Mouse (Mus musculus) midbrain, embryonic 16.5 days (tissue): Measurements from ENCODE around the gene Nup133. TPM values are rescaled to one million over a fixed set of nuclear protein-coding genes. Genes with fewer than 3 reads are reported as not detected.

Source experiments
- ATAC-seq: fragments of 200-750 bp; cut with Nextera tagmentation; 2 replicates; pipeline ENCODE4 v1.8.0; 2017; ENCODE audit warnings: moderate TSS enrichment
- H3K27ac ChIP-seq: fragments of 300-500 bp; sonication (generic); 2 replicates; pipeline ENCODE4 v1.5.1; 2014; ENCODE audit warnings: mild to moderate bottlenecking, low read length, mixed read lengths
- H3K27me3 ChIP-seq: fragments of 300-500 bp; sonication (generic); 2 replicates; pipeline ENCODE4 v1.6.1; 2014; ENCODE audit warnings: low read depth, low read length, mixed read lengths; ENCODE audit not compliant: control insufficient read depth, insufficient read depth
- H3K36me3 ChIP-seq: fragments of 300-500 bp; sonication (generic); 2 replicates; pipeline ENCODE4 v1.6.1; 2014; ENCODE audit warnings: mild to moderate bottlenecking, low read length, moderate library complexity, mixed read lengths; ENCODE audit not compliant: control insufficient read depth, insufficient read depth
- H3K4me1 ChIP-seq: fragments of 300-500 bp; sonication (generic); 2 replicates; pipeline ENCODE4 v1.6.1; 2014; ENCODE audit warnings: mild to moderate bottlenecking, low read length, mixed read lengths; ENCODE audit not compliant: control insufficient read depth, insufficient read depth
- H3K4me2 ChIP-seq: fragments of 300-500 bp; sonication (generic); 2 replicates; pipeline ENCODE4 v1.6.1; 2014; ENCODE audit warnings: mild to moderate bottlenecking, low read length, mixed read lengths
- H3K4me3 ChIP-seq: fragments of 300-500 bp; sonication (generic); 2 replicates; pipeline ENCODE4 v1.5.1; 2014; ENCODE audit warnings: low read depth, mild to moderate bottlenecking, low read length, moderate library complexity, mixed read lengths
- H3K9ac ChIP-seq: fragments of 300-500 bp; sonication (generic); 2 replicates; pipeline ENCODE4 v1.6.1; 2014; ENCODE audit warnings: low read depth, low read length, mixed read lengths
- H3K9me3 ChIP-seq: fragments of 300-500 bp; sonication (generic); replicated peaks from 2 replicates; pipeline ENCODE4 v1.6.1; 2014; ENCODE audit warnings: mild to moderate bottlenecking, low read length, mixed read lengths; ENCODE audit not compliant: control insufficient read depth, poor library complexity, severe bottlenecking
- whole genome bisulfite sequencing: fragments of 180-500 bp; shearing (Covaris S2); extraction: QIAGEN DNeasy Blood & Tissue Kit; methylation state at CpG from one replicate; pipeline ENCODE4 v1.1.7; 2014; 5-methylcytosine and 5-hydroxymethylcytosine counted together
- polyA plus RNA-seq: library from polyadenylated mRNA; unstranded; fragments of >200 nt; fragmentation: Nextera tagmentation; extraction: Ambion mirVana; gene quantifications from 2 replicates; pipeline ENCODE4 v1.2.1, GENCODE M21; 2015

The Nup133 gene
- polyA plus RNA-seq, 1 experiment from 2014 or later: 21.8 TPM

- no peak overlapping the region for H3K4me3 ChIP-seq
- H3K27ac ChIP-seq: no peak overlapping the region
- no peak for ATAC-seq
- no peaks in the 10 kb centered on the region for H3K36me3 ChIP-seq
- H3K4me1 ChIP-seq: peaks cover 9% of the 10 kb centered on the region
- no peaks in the 10 kb centered on the region for H3K9me3 ChIP-seq
- no peak overlapping the region for H3K4me2 ChIP-seq
- 64% methylated on average over 3 of the region's 3 CpGs for WGBS
- H3K27me3 ChIP-seq: no peaks in the 10 kb centered on the region
- no peak overlapping the region for H3K9ac ChIP-seq
Measured at GRCm38 (mm10) chr8:123857361-123857760, 91.7 kb downstream of the Nup133 start.

- H3K27ac ChIP-seq: no peak overlapping the region
- 89% methylated on average over 9 of the region's 9 CpGs for WGBS
Measured at GRCm38 (mm10) chr8:123854733-123855475, 94.2 kb downstream of the Nup133 start.

GRCm38 (mm10) chr8:123854252-123854651, 94.8 kb downstream of the Nup133 start:
- Histone ChIP-seq H3K4me3 (no peak overlapping the region), H3K27me3 (no peaks in the 10 kb centered on the region), H3K4me1 (peaks cover 7% of the 10 kb centered on the region), H3K4me2 (no peak overlapping the region), H3K9me3 (no peaks in the 10 kb centered on the region), H3K9ac (no peak overlapping the region), H3K36me3 (no peaks in the 10 kb centered on the region), H3K27ac (no peak overlapping the region)
- WGBS: 97% methylated on average over 1 of the region's 1 CpGs
- ATAC-seq: no peak

More at GRCm38 (mm10) chr8:123854733-123855475, 94.2 kb downstream of the Nup133 start:
- Histone ChIP-seq H3K4me1 (peaks cover 7% of the 10 kb centered on the region), H3K9ac (no peak overlapping the region), H3K27me3 (no peaks in the 10 kb centered on the region), H3K4me3 (no peak overlapping the region), H3K36me3 (no peaks in the 10 kb centered on the region), H3K4me2 (no peak overlapping the region), H3K9me3 (no peaks in the 10 kb centered on the region)
- no peak for ATAC-seq

- Histone ChIP-seq H3K36me3 (no peaks in the 10 kb centered on the region), H3K27ac (no peak overlapping the region), H3K4me1 (no peaks in the 10 kb centered on the region), H3K4me2 (no peak overlapping the region), H3K9ac (no peak overlapping the region), H3K4me3 (no peak overlapping the region), H3K27me3 (no peaks in the 10 kb centered on the region), H3K9me3 (no peaks in the 10 kb centered on the region)
- 79% methylated on average over 5 of the region's 5 CpGs for WGBS
- ATAC-seq: no peak
Measured at GRCm38 (mm10) chr8:123851590-123851989, 97.5 kb downstream of the Nup133 start.

GRCm38 (mm10) chr8:123849352-123849751, 99.7 kb downstream of the Nup133 start:
- Histone ChIP-seq H3K27ac (no peak overlapping the region), H3K27me3 (no peaks in the 10 kb centered on the region), H3K9me3 (no peaks in the 10 kb centered on the region), H3K36me3 (no peaks in the 10 kb centered on the region), H3K4me2 (no peak overlapping the region), H3K4me1 (no peaks in the 10 kb centered on the region), H3K9ac (no peak overlapping the region), H3K4me3 (no peak overlapping the region)
- no peak for ATAC-seq
- WGBS: 87% methylated on average over 4 of the region's 4 CpGs

- no peaks in the 10 kb centered on the region for H3K36me3 ChIP-seq
- no peaks in the 10 kb centered on the region for H3K9me3 ChIP-seq
- WGBS: 64% methylated on average over 3 of the region's 3 CpGs
- H3K9ac ChIP-seq: no peak overlapping the region
- H3K4me3 ChIP-seq: no peak overlapping the region
- H3K27me3 ChIP-seq: no peaks in the 10 kb centered on the region
- ATAC-seq: no peak
- no peak overlapping the region for H3K4me2 ChIP-seq
- H3K4me1 ChIP-seq: no peaks in the 10 kb centered on the region
- no peak overlapping the region for H3K27ac ChIP-seq
Measured at GRCm38 (mm10) chr8:123847546-123847945, 101.5 kb downstream of the Nup133 start.

Other genes starting within 250 kb of the Nup133 start
- 79.2 and 81.0 TPM in 2 replicates for gene Rab4a, start 143.3 kb downstream of the Nup133 start, polyA plus RNA-seq
- 3.8 and 4.1 TPM in 2 replicates for gene Ccsap, start 89.1 kb downstream of the Nup133 start, polyA plus RNA-seq
- 8.9 and 10.4 TPM in 2 replicates for gene Acta1, start 54.5 kb downstream of the Nup133 start, polyA plus RNA-seq
- gene Abcb10, start 33.9 kb upstream of the Nup133 start, polyA plus RNA-seq: 14.3 and 14.8 TPM in 2 replicates
- gene Taf5l, start 72.1 kb upstream of the Nup133 start, polyA plus RNA-seq: 19.4 and 20.5 TPM in 2 replicates
- gene Urb2, start 72.2 kb upstream of the Nup133 start, polyA plus RNA-seq: 3.8 TPM in 2 replicates